Mouse (Mus musculus) kidney, embryonic 16.5 days (tissue): ENCODE results near the gene Lpcat3. TPM values are rescaled to one million over a fixed set of nuclear protein-coding genes. Genes with fewer than 3 reads are reported as not detected.

Source experiments
- ATAC-seq: fragments of 200-750 bp; cut with Nextera tagmentation; 2 replicates; pipeline ENCODE4 v1.8.0; 2017; ENCODE audit warnings: moderate TSS enrichment; ENCODE audit not compliant: low FRiP score, low TSS enrichment
- H3K27ac ChIP-seq: fragments of 300-500 bp; sonication (generic); 2 replicates; pipeline ENCODE4 v1.5.1; 2014; ENCODE audit warnings: low read length
- H3K27me3 ChIP-seq: fragments of 300-500 bp; sonication (generic); 2 replicates; pipeline ENCODE4 v1.6.1; 2014; ENCODE audit warnings: low read length, control low read depth, mixed read lengths; ENCODE audit not compliant: insufficient read depth
- H3K36me3 ChIP-seq: fragments of 300-500 bp; sonication (generic); 2 replicates; pipeline ENCODE4 v1.6.1; 2014; ENCODE audit warnings: low read length, control low read depth, mixed read lengths; ENCODE audit not compliant: insufficient read depth
- H3K4me1 ChIP-seq: fragments of 300-500 bp; sonication (generic); 2 replicates; pipeline ENCODE4 v1.6.1; 2014; ENCODE audit warnings: low read length, control low read depth, mixed read lengths; ENCODE audit not compliant: insufficient read depth
- H3K4me2 ChIP-seq: fragments of 300-500 bp; sonication (generic); replicated peaks from 2 replicates; pipeline ENCODE4 v1.6.1; 2014; ENCODE audit warnings: low read depth, low read length
- H3K4me3 ChIP-seq: fragments of 300-500 bp; sonication (generic); 2 replicates; pipeline ENCODE4 v1.5.1; 2014; ENCODE audit warnings: mild to moderate bottlenecking, low read length
- H3K9ac ChIP-seq: fragments of 300-500 bp; sonication (generic); replicated peaks from 2 replicates; pipeline ENCODE4 v1.6.1; 2014; ENCODE audit warnings: low read length
- H3K9me3 ChIP-seq: fragments of 300-500 bp; sonication (generic); 2 replicates; pipeline ENCODE4 v1.6.1; 2016; ENCODE audit warnings: low read length, control low read depth
- WGBS: fragments of 180-500 bp; shearing (Covaris S2); extraction: QIAGEN DNeasy Blood & Tissue Kit; methylation state at CpG from one replicate; pipeline ENCODE4 v1.1.7; 2014; 5-methylcytosine and 5-hydroxymethylcytosine counted together
- polyA plus RNA-seq: library from polyadenylated mRNA; unstranded; fragments of >200 nt; fragmentation: Nextera tagmentation; extraction: Ambion mirVana; gene quantifications from 2 replicates; pipeline ENCODE4 v1.2.1, GENCODE M21; 2015

The Lpcat3 gene
- polyA plus RNA-seq, 1 experiment from 2014 or later, result 97.2 TPM

GRCm38 (mm10) chr6:124655893-124656292 is 6.9 kb upstream of the Lpcat3 start:
- H3K4me1 ChIP-seq, result no peaks in the 10 kb centered on the region
- H3K36me3 ChIP-seq, result no peaks in the 10 kb centered on the region
- H3K9ac ChIP-seq, result no peak overlapping the region
- 37% methylated on average over 6 of the region's 6 CpGs for WGBS
- H3K27ac ChIP-seq, result peak overlapping the region; percentile 17; the same call in 1 of the 2 replicates
- H3K9me3 ChIP-seq, result peaks cover 6% of the 10 kb centered on the region
- no peak; the same call in 1 of the 2 replicates for ATAC-seq
- H3K4me2 ChIP-seq, result no peak overlapping the region
- no peak overlapping the region for H3K4me3 ChIP-seq
- no peaks in the 10 kb centered on the region for H3K27me3 ChIP-seq

- Histone ChIP-seq H3K4me1 (0 out of 2 replicates have a peak, but pooled peaks cover 2% of the 10 kb centered on the region), H3K27ac (no peak overlapping the region), H3K9me3 (peaks cover 4% of the 10 kb centered on the region), H3K9ac (no peak overlapping the region), H3K4me2 (no peak overlapping the region), H3K4me3 (no peak overlapping the region), H3K36me3 (no peaks in the 10 kb centered on the region), H3K27me3 (no peaks in the 10 kb centered on the region)
- no peak for ATAC-seq
- WGBS, result 70% methylated on average over 2 of the region's 2 CpGs
These were observed 4.8 kb upstream of the Lpcat3 start for GRCm38 (mm10) chr6:124658067-124658466.

GRCm38 (mm10) chr6:124661156-124661806 is 1.5 kb upstream of the Lpcat3 start:
- no peak for ATAC-seq
- no peaks in the 10 kb centered on the region for H3K27me3 ChIP-seq
- H3K4me2 ChIP-seq, result no peak overlapping the region
- no peak overlapping the region for H3K9ac ChIP-seq
- H3K27ac ChIP-seq, result no peak overlapping the region
- H3K36me3 ChIP-seq, result no peaks in the 10 kb centered on the region
- no peaks in the 10 kb centered on the region for H3K9me3 ChIP-seq
- peaks cover 9% of the 10 kb centered on the region; the same call in 1 of the 2 replicates for H3K4me1 ChIP-seq
- 98% methylated on average over 4 of the region's 4 CpGs for WGBS
- H3K4me3 ChIP-seq, result no peak overlapping the region

- H3K4me1 ChIP-seq, result peaks cover 9% of the 10 kb centered on the region; the same call in 1 of the 2 replicates
- WGBS, result 27% methylated on average over 6 of the region's 6 CpGs
- H3K9ac ChIP-seq, result peak overlapping the region; percentile 63
- peak overlapping the region; percentile 71 for H3K4me2 ChIP-seq
- H3K27me3 ChIP-seq, result no peaks in the 10 kb centered on the region
- H3K9me3 ChIP-seq, result no peaks in the 10 kb centered on the region
- H3K4me3 ChIP-seq, result peak overlapping the region; percentile 77
- H3K36me3 ChIP-seq, result no peaks in the 10 kb centered on the region
- peak overlapping the region; percentile 82 for H3K27ac ChIP-seq
- no peak for ATAC-seq
These were observed 832 bp upstream of the Lpcat3 start for GRCm38 (mm10) chr6:124661995-124662394.

GRCm38 (mm10) chr6:124663424-124663795 is 583 bp downstream of the Lpcat3 start:
- ATAC-seq, result no peak
- H3K9ac ChIP-seq, result peak overlapping the region; percentile 71
- peaks cover 9% of the 10 kb centered on the region; the same call in 1 of the 2 replicates for H3K4me1 ChIP-seq
- peak overlapping the region; percentile 82 for H3K27ac ChIP-seq
- H3K27me3 ChIP-seq, result no peaks in the 10 kb centered on the region
- no peaks in the 10 kb centered on the region for H3K36me3 ChIP-seq
- WGBS, result 13% methylated on average over 13 of the region's 13 CpGs
- peak overlapping the region; percentile 71 for H3K4me2 ChIP-seq
- H3K4me3 ChIP-seq, result peak overlapping the region; percentile 77
- no peaks in the 10 kb centered on the region for H3K9me3 ChIP-seq

- WGBS, result 60% methylated on average over 7 of the region's 7 CpGs
- peak overlapping the region; percentile 77 for H3K4me3 ChIP-seq
- no peak for ATAC-seq
- no peak overlapping the region for H3K27ac ChIP-seq
- no peaks in the 10 kb centered on the region for H3K36me3 ChIP-seq
- H3K27me3 ChIP-seq, result no peaks in the 10 kb centered on the region
- no peaks in the 10 kb centered on the region for H3K9me3 ChIP-seq
- peaks cover 9% of the 10 kb centered on the region; the same call in 1 of the 2 replicates for H3K4me1 ChIP-seq
- H3K4me2 ChIP-seq, result peak overlapping the region; percentile 71
- no peak overlapping the region for H3K9ac ChIP-seq
These were observed 1.4 kb downstream of the Lpcat3 start for GRCm38 (mm10) chr6:124664256-124664655.

- no peak overlapping the region for H3K9ac ChIP-seq
- no peak overlapping the region for H3K4me3 ChIP-seq
- H3K27ac ChIP-seq, result no peak overlapping the region
- no peaks in the 10 kb centered on the region for H3K9me3 ChIP-seq
- ATAC-seq, result no peak
- H3K36me3 ChIP-seq, result no peaks in the 10 kb centered on the region
- no peak overlapping the region for H3K4me2 ChIP-seq
- peaks cover 9% of the 10 kb centered on the region; the same call in 1 of the 2 replicates for H3K4me1 ChIP-seq
- 89% methylated on average over 10 of the region's 10 CpGs for WGBS
- no peaks in the 10 kb centered on the region for H3K27me3 ChIP-seq
These were observed 2.2 kb downstream of the Lpcat3 start for GRCm38 (mm10) chr6:124665011-124665410.

GRCm38 (mm10) chr6:124669234-124669859 is 6.5 kb downstream of the Lpcat3 start:
- Histone ChIP-seq H3K4me3 (no peak overlapping the region), H3K9me3 (no peaks in the 10 kb centered on the region), H3K27ac (no peak overlapping the region), H3K9ac (no peak overlapping the region), H3K4me1 (peaks cover 5% of the 10 kb centered on the region; the same call in 1 of the 2 replicates), H3K4me2 (no peak overlapping the region), H3K27me3 (no peaks in the 10 kb centered on the region), H3K36me3 (peaks cover 5% of the 10 kb centered on the region; the same call in 1 of the 2 replicates)
- WGBS, result 75% methylated on average over 11 of the region's 11 CpGs
- ATAC-seq, result no peak

- no peaks in the 10 kb centered on the region for H3K27me3 ChIP-seq
- peaks cover 5% of the 10 kb centered on the region; the same call in 1 of the 2 replicates for H3K4me1 ChIP-seq
- 86% methylated on average over 7 of the region's 7 CpGs for WGBS
- H3K9me3 ChIP-seq, result no peaks in the 10 kb centered on the region
- no peak for ATAC-seq
- no peak overlapping the region for H3K27ac ChIP-seq
- H3K4me2 ChIP-seq, result no peak overlapping the region
- peaks cover 6% of the 10 kb centered on the region; the same call in 1 of the 2 replicates for H3K36me3 ChIP-seq
- H3K9ac ChIP-seq, result no peak overlapping the region
- H3K4me3 ChIP-seq, result no peak overlapping the region
These were observed 7.6 kb downstream of the Lpcat3 start for GRCm38 (mm10) chr6:124670281-124670900.
